Mouse (Mus musculus) liver, postnatal 0 days (tissue): Measurements from ENCODE around the gene Per1. TPM values are rescaled to one million over a fixed set of nuclear protein-coding genes. Genes with fewer than 3 reads are reported as not detected.

Source experiments
- ATAC-seq: fragments of 200-750 bp; cut with Nextera tagmentation; 2 replicates; pipeline ENCODE4 v1.8.0; 2017; ENCODE audit warnings: mild to moderate bottlenecking, moderate library complexity
- DNase-seq: peaks from one replicate; pipeline ENCODE4 v3.0.0-alpha.2; 2016
- H3K27ac ChIP-seq: fragments of 300-500 bp; sonication (generic); 2 replicates; pipeline ENCODE4 v1.5.1; 2014; ENCODE audit warnings: antibody characterized with exemption, moderate library complexity, mild to moderate bottlenecking, low read depth
- H3K27me3 ChIP-seq: fragments of 300-500 bp; sonication (generic); 2 replicates; pipeline ENCODE4 v1.6.1; 2014; ENCODE audit warnings: low read length, control low read depth, mixed read lengths; ENCODE audit not compliant: insufficient read depth
- H3K36me3 ChIP-seq: fragments of 300-500 bp; sonication (generic); replicated peaks from 2 replicates; pipeline ENCODE4 v1.6.1; 2014; ENCODE audit warnings: mild to moderate bottlenecking, control low read depth, low read length, moderate library complexity, mixed read lengths; ENCODE audit not compliant: insufficient read depth
- H3K4me1 ChIP-seq: fragments of 300-500 bp; sonication (generic); 2 replicates; pipeline ENCODE4 v1.6.1; 2014; ENCODE audit warnings: antibody characterized with exemption, mild to moderate bottlenecking, control low read depth; ENCODE audit not compliant: insufficient read depth
- H3K4me2 ChIP-seq: fragments of 300-500 bp; sonication (generic); 2 replicates; pipeline ENCODE4 v1.6.1; 2014; ENCODE audit warnings: low read depth, mild to moderate bottlenecking, low read length, moderate library complexity, mixed read lengths
- H3K4me3 ChIP-seq: fragments of 300-500 bp; sonication (generic); 2 replicates; pipeline ENCODE4 v1.5.1; 2014; ENCODE audit warnings: low read depth, low read length
- H3K9ac ChIP-seq: fragments of 300-500 bp; sonication (generic); replicated peaks from 2 replicates; pipeline ENCODE4 v1.6.1; 2014; ENCODE audit warnings: mild to moderate bottlenecking, moderate library complexity
- H3K9me3 ChIP-seq: fragments of 300-500 bp; sonication (generic); 2 replicates; pipeline ENCODE4 v1.6.1; 2016; ENCODE audit warnings: mild to moderate bottlenecking, control low read depth, low read length, mixed read lengths
- CTCF ChIP-seq: sonication (generic); IDR thresholded peaks from 2 replicates; pipeline ENCODE4 v1.5.1; 2016; ENCODE audit warnings: antibody characterized with exemption, low read depth
- EP300 ChIP-seq: IDR thresholded peaks from 2 replicates; pipeline ENCODE4 v1.6.1; 2016; ENCODE audit warnings: antibody characterized with exemption, low read depth, mild to moderate bottlenecking
- WGBS: fragments of 180-500 bp; shearing (Covaris S2); extraction: QIAGEN DNeasy Blood & Tissue Kit; methylation state at CpG from one replicate; pipeline ENCODE4 v1.1.7; 2014; ENCODE audit not compliant: insufficient replicate concordance; 5-methylcytosine and 5-hydroxymethylcytosine counted together
- polyA plus RNA-seq: library from polyadenylated mRNA; unstranded; fragments of >200 nt; fragmentation: Nextera tagmentation; extraction: Ambion mirVana; gene quantifications from 2 replicates; pipeline ENCODE4 v1.2.1, GENCODE M21; 2015

Per1 gene
- polyA plus RNA-seq, 1 experiment from 2014 or later: 8.2 TPM

DNA sequence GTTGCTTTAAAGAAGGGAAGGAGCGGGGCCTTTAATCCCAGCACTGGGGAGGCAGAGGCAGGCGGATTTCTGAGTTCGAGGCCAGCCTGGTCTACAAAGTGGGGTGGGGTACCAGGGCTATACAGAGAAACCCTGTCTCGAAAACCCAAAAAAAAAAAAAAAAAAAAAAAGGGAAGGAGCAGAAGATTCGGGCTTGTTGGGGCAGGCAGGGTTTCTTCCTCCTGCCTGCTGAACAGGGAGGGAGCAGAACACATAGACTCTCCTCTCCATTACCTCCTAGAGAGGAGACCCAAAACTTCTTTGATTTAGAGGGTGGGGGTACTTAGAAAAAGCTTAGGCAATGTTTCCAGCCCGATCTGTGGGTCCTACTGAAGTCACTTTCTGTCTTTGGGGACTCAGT lies 40.3 kb downstream of the Per1 start:
- Histone ChIP-seq H3K9ac (no peak overlapping the region), H3K9me3 (no peaks in the 10 kb centered on the region), H3K27ac (no peak overlapping the region), H3K4me3 (no peak overlapping the region), H3K4me1 (peaks cover 19% of the 10 kb centered on the region), H3K36me3 (no peaks in the 10 kb centered on the region), H3K27me3 (no peaks in the 10 kb centered on the region), H3K4me2 (no peak overlapping the region)
- DNase-seq (no peak), ATAC-seq (no peak)
- no peak for TF ChIP-seq EP300
- no peak for TF ChIP-seq CTCF
- WGBS: 61% methylated on average over 6 of the region's 6 CpGs

DNA sequence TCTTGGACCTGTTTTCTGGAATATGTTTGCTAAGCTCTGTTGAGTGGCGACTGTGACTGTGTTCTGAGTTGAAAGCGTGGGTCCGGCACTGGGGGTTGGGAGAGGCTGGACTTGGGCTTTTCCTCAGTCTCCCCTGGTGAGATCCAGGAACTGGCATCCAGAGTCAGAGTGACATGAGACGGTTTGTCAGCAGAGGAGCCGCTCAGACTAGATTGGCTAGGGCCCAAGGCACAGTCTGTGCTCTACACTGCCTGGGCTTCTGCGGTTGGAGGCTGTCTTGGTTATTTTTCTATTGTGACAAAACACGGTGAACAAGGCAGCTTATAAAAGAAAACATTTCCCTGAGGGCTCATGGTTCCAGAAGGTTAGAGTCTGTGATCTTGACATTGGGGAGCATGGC lies 52.5 kb downstream of the Per1 start:
- Histone ChIP-seq H3K27ac (no peak overlapping the region), H3K4me2 (no peak overlapping the region), H3K27me3 (peaks cover 4% of the 10 kb centered on the region), H3K9me3 (no peaks in the 10 kb centered on the region), H3K9ac (no peak overlapping the region), H3K36me3 (no peaks in the 10 kb centered on the region), H3K4me3 (no peak overlapping the region), H3K4me1 (0 out of 2 replicates have a peak, but pooled peaks cover 3% of the 10 kb centered on the region)
- DNase-seq (no peak), ATAC-seq (no peak)
- WGBS: 73% methylated on average over 7 of the region's 7 CpGs
- TF ChIP-seq CTCF (no peak), EP300 (no peak)

DNA sequence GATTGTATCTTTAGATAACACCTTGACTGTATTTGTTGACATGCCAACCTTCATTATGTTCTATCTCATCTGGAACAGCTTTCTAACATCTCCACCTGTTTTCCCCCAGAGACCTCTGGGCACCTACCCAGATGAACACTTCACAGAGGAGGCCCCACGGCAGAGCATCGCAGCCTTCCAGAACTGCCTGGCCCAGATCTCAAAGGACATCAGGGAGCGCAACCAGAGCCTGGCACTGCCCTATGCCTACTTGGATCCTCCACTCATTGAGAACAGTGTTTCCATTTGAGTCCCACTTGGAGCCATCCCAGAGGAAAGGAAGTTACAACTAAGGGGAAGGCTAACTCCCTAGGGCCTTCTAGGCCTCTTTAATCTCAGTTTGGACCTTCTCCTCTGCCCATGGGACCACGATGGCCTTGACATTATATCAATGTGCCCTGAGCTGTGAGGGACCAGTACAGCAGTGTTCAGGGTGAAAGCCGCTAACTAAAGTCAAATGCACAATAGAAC lies 53.5 kb downstream of the Per1 start:
- H3K4me2 ChIP-seq: no peak overlapping the region
- TF ChIP-seq EP300: no peak
- TF ChIP-seq CTCF: no peak
- 83% methylated on average over 5 of the region's 5 CpGs for WGBS

DNA sequence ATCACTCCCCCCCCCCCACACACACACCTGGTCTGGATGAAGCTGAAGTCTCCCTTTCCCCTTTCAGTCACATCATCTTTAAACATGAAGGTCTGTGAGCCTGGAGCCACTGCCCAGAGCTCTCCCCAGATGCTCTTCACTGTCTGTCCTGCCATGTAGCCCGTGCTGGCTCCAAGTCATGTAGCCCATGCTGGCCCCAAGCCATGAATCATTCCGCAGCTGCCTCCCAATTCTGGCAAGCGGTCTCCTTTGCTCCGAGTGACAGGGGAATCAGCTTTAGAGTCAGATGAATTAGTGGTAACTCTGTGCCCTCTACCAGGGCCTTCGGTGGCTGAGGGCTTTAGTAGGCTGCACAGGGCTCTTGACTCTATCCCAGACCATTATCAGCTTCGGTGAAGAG lies 54.7 kb downstream of the Per1 start:
- no peak overlapping the region for H3K4me3 ChIP-seq
- TF ChIP-seq CTCF: no peak
- no peak overlapping the region for H3K9ac ChIP-seq
- DNase-seq (no peak), ATAC-seq (no peak)
- no peak overlapping the region for H3K27ac ChIP-seq
- H3K9me3 ChIP-seq: no peaks in the 10 kb centered on the region
- no peaks in the 10 kb centered on the region for H3K36me3 ChIP-seq
- 75% methylated on average over 6 of the region's 6 CpGs for WGBS
- 0 out of 2 replicates have a peak, but pooled peaks cover 3% of the 10 kb centered on the region for H3K4me1 ChIP-seq
- H3K27me3 ChIP-seq: peaks cover 7% of the 10 kb centered on the region
- H3K4me2 ChIP-seq: no peak overlapping the region

More for the DNA sequence above, 53.5 kb downstream of the Per1 start:
- ATAC-seq (no peak), DNase-seq (no peak)
- H3K36me3 ChIP-seq: no peaks in the 10 kb centered on the region
- H3K27ac ChIP-seq: no peak overlapping the region
- no peak overlapping the region for H3K9ac ChIP-seq
- H3K4me3 ChIP-seq: no peak overlapping the region
- H3K4me1 ChIP-seq: 0 out of 2 replicates have a peak, but pooled peaks cover 3% of the 10 kb centered on the region
- peaks cover 4% of the 10 kb centered on the region for H3K27me3 ChIP-seq
- H3K9me3 ChIP-seq: no peaks in the 10 kb centered on the region

DNA sequence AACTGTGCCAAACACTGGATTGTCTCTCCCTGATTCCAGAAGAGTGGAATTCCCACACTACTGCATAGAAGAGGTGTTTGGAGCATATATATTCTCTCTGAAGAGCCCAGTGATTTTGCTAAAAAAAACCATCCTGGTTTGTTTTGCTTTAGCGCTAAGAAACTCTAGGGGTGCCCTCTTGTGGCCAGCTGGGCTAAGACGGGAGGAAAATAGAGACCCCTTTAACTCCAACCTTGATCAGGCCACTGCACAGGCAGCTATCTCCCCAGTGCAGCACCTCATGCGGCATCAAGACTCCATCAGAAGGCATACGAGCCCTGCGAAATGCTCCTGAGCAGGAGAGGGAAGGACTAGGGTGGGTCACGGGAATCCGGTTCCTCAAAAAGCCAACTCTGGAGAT lies 55.4 kb downstream of the Per1 start:
- Histone ChIP-seq H3K4me3 (no peak overlapping the region), H3K4me1 (0 out of 2 replicates have a peak, but pooled peaks cover 3% of the 10 kb centered on the region), H3K9me3 (no peaks in the 10 kb centered on the region), H3K36me3 (no peaks in the 10 kb centered on the region), H3K27me3 (peaks cover 7% of the 10 kb centered on the region), H3K4me2 (peak overlapping the region; percentile 14; the same call in 1 of the 2 replicates), H3K9ac (no peak overlapping the region), H3K27ac (no peak overlapping the region)
- DNase-seq (peak; percentile 66), ATAC-seq (no peak)
- WGBS: 7% methylated on average over 7 of the region's 7 CpGs
- peak; percentile 72 for TF ChIP-seq CTCF
- no peak for TF ChIP-seq EP300

DNA sequence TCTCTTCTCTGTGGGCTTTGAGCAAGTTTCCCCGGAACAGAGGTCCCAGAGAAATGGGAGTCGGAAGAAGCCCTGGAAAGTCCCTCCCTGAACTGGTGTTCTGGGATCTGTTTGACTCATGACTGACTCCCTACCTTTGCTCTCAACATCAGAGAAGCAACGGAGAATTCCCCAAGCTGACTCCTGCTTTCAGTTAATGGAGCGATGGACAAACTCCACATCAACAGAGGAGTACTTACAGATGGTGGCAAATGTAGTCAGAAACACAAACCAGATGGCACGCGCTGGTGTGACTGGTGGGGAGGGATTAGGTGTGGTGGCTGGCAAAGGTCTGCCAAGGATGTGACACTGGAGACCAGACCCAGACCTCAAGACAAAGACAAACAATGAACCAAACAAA lies 56.0 kb downstream of the Per1 start:
- ATAC-seq (no peak), DNase-seq (no peak)
- Histone ChIP-seq H3K4me3 (no peak overlapping the region), H3K9me3 (no peaks in the 10 kb centered on the region), H3K27me3 (peaks cover 9% of the 10 kb centered on the region), H3K4me2 (no peak overlapping the region), H3K27ac (no peak overlapping the region), H3K36me3 (no peaks in the 10 kb centered on the region), H3K4me1 (0 out of 2 replicates have a peak, but pooled peaks cover 3% of the 10 kb centered on the region), H3K9ac (no peak overlapping the region)
- 62% methylated on average over 6 of the region's 6 CpGs for WGBS
- TF ChIP-seq CTCF (no peak), EP300 (no peak)

DNA sequence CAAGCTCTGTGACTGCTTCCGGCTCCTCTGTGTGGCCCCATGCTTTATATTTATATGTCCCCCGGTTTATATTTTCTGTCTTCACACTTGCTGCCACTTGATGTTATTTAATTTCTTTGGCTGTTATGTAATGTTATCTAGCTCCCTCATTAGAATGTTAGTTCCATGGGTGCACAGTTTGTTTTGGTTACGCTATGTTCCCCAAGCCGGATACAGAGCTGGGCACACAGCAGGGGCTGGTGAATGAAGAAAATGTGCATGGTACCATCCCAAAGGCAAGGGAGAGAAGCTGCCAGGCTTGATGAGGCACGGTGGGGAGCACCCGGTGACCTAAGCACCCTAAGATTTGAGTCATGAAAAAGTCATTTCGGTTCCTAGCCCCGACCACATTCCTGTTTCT lies 58.8 kb downstream of the Per1 start:
- TF ChIP-seq CTCF (no peak), EP300 (no peak)

More for the DNA sequence above, 58.8 kb downstream of the Per1 start:
- Histone ChIP-seq H3K4me3 (no peak overlapping the region), H3K27me3 (peaks cover 35% of the 10 kb centered on the region), H3K27ac (no peak overlapping the region), H3K9me3 (no peaks in the 10 kb centered on the region), H3K9ac (no peak overlapping the region), H3K4me2 (no peak overlapping the region), H3K36me3 (no peaks in the 10 kb centered on the region), H3K4me1 (0 out of 2 replicates have a peak, but pooled peaks cover 3% of the 10 kb centered on the region)
- DNase-seq (no peak), ATAC-seq (no peak)
- WGBS: 73% methylated on average over 8 of the region's 8 CpGs
